Mouse (Mus musculus) c-Kit-positive CD71-positive TER-119-negative erythroid progenitor cells, embryonic 14.5 days (primary cell): Measurements from ENCODE around the gene Rrnad1.

Experiments used
- DNase-seq: peaks from one replicate; pipeline ENCODE4 v3.0.0-alpha.2; 2013; ENCODE audit warnings: low read depth

Rrnad1 gene

DNA sequence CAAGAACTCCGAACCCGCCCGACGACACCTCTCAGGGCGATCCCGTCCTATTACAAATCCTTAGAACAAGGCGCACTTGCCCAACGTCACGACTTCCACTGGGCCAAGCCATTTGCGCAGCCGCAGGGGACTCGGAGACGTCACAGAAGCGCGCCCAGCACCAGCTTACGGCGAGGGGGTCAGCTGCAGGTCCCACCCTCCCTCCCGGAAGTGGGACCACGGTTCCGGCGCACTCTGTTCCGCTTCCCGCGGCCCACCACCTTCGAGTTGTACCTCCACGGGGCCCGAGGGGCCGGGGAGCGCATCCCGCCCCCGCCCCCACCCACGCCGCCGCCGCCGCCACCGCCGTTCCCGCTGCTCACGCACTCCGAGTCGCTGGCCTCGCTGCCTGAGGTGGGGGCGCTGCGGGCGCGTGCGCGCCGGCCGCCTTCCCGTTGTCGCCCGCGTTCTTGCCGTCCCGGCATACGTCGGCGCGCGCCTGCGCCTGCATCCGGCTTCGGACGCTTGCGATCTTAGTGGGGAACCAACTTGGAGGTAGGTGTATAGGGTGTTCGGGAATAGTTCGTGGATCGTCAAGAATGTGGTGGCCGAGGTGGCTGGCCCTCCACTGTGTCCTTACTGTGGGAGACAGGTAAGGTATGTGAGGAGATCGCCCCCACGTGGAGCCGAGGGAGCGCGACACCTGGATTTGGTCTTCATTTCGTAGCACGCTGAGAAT lies at the start of gene Rrnad1, which contains the start of gene Isg20l2:
TSS of gene Rrnad1 (minus strand) at position 640 of the 718 bp plus-strand sequence.
TSS of gene Isg20l2 (plus strand) at position 237 of the 718 bp plus-strand sequence.
- DNase-seq, result peak; percentile 94

DNA sequence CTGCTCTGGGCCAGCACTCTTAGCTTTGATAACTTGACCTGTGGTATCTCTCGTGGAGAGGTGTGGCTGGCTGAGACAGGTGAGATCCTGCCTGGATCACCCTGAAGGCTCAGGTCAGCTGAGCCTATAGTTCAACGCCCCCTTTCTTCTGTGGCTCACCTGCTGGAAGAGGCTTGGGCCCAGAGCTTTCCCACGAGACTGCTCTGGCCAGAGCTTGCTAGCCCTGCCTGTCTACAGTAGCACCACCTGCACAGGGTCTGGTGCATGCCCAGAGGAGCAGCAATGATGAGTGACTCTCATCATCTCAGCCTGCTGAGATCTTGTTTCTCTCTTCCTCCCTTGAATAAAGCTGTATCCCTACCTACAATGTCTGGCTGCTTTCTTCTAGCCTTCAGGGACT lies 49.6 kb upstream of the Rrnad1 start:
- DNase-seq, result no peak

DNA sequence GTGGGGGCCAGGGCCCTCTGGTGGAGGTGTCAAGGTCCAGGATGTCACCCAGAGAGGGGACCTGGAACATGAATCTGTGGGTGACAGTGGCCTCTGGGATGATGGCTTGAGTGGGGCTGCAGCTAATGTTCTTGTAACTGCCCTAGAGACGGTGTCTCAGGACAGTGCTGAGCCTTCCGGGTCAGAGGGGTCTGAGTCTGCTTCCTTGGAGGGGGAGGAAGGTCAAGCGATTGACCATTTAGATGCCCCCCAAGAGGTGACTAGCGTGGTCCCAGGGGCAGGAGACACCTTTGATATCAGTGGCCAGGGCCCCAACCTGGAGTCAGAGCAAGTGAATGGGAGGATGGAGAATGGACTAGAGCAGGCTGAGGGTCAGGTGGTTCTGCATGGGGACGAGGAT lies 49.0 kb upstream of the Rrnad1 start:
- DNase-seq, result no peak

DNA sequence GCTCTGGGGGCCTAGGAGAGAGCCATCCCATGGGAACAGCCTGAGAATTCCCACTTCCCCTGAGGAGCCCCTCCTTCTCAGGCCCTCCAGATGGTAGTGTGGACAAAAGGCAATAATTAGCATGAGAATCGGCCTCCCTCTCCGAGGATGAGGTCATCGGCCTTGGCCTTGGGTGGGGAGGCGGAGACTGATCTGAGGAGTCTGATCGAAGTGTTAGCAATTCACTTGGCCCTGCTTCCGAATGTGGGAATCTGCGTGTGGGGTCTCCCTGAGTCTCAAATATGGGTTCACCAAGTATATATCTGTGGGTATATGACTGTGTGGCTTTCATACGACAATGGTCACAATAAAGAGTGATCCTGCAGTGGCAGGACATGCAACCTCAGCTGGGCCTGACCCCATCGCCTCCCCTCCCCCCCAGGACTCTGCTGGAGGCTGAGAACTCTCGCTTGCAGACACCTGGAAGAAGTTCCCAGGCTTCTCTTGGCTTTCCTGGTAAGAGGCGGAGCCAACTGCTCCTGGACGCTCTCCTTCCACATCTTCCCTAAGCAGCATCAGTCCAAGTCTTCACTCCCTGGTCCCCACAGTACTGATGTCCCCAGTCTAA lies 44.0 kb upstream of the Rrnad1 start:
- no peak for DNase-seq

DNA sequence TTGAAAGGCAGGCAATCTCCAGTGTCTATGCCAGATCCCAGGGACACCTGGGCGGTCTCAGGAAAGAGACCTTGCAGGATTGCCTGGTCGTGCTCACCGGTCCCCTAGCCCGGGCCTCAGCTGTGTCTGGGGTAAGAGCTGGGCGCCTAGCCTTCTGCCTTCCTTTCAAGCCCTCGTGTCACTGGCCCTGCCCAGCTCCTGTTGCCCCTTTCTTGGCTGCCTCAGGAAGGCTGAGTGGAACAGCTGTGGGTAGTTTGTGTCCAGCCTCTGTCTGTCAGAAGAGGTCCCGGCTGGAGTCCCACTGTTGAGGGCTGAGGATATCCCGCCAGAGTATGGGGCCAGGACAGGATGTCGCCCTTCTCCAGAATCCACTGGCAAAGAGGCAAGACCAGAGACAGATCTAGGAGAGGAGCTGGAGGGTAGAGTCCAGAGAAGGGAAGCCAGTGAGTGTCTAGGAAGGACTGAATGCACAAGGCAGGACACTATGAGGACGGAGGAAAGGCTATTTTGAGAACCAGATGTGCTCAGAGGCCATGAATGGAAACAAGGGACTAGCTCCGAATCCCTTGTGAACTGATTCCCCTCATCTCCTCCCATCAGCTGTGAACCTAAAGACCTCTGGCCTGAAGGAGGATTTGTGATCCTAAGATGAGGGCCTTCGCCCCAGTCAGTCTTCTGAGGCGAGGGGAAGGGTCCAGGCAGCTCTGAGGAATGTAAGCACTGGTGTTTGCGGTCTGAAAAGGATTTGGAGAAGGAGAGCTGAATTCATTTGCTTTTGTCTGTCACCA lies 43.3 kb upstream of the Rrnad1 start:
- DNase-seq, result no peak

DNA sequence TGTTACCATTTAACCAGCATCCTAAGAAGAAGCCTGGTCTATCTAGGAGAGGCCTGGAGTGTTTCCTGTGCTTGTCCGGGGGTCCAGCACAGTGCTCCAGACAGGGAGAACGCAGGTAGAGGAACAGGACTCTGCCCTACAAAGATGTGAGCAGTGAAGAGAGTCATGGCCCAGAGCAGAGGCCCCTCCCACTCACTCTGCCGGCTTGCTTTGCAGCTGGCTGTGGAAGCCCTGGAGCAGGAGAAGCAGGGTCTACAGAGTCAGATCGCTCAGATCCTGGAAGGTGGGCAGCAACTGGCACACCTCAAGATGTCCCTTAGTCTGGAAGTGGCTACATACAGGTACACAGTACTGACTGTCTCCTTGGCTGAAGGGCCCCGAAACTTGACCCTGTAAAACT lies 42.3 kb upstream of the Rrnad1 start:
- DNase-seq, result no peak

DNA sequence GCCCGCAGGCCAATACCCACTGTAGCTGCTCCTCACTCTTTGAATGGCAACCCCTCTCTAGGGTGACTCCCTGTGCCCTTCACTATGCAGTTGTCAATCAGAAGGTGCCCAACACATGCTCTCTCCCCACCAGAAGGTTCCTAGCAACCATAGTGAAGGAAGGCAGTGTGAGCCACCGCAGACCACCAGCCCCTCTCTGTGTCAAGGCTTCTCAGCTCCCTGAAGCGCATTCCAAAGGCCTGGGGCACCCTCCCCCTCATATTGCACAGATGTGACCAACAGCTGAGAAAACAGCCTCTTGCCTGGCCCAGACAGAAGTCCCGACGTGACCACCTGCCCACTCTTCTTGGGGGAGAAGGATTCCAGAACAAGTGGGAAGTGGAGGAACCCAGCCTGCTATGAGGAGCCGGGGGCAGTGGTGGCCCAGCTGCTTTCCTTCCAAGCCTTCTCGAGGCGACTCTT lies 41.7 kb upstream of the Rrnad1 start:
- no peak for DNase-seq

DNA sequence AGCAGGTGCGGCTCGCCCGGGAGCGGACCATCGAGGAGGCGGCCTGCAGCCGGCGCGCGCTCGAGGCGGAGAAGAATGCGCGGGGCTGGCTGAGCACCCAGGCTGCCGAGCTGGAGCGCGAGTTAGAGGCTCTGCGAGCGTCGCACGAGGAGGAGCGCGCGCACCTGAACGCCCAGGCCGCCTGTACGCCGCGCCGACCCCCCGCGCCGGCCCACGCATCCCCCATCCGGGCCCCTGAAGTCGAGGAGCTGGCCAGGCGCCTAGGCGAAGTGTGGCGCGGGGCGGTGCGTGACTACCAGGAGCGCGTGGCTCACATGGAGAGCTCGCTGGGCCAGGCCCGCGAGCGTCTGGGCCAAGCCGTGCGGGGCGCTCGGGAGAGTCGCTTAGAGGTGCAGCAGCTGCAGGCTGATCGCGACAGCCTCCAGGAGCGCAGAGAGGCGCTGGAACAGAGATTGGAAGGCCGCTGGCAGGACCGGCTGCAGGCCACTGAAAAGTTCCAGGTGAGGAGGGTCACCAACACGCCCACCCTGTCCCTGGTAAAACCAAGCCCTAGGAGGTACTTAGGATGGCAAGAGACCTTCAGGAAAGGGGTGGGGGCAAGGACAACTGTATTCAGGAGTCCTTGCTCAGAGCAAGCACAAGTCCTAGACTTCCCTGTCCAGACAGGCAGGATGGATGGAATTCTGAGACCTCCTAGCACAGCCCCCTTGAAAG lies 41.1 kb upstream of the Rrnad1 start:
- no peak for DNase-seq

DNA sequence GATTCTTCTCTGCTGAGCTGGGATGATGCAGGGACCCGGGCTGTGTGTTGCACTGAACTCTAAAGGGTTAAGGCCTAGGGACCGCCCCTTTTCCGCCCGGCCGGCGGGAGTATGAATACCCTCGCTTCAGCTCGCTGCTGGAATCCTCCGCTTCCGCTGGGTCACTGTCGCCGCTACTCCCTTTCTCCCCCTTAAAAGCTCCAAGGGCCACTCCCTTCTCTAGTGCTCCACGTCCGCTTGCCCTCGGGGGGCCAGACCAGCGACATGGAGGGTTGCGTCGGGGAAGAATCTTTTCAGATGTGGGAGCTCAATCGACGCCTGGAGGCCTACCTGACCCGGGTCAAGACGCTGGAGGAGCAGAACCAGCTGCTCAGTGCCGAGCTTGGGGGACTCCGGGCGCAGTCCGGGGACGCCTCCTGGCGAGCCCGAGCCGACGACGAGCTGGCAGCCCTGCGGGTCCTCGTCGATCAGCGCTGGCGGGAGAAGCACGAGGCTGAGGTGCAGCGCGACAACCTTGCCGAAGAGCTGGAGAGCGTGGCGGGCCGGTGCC lies 40.5 kb upstream of the Rrnad1 start, which contains the start of gene Nes:
TSS of gene Nes (plus strand) at position 140 of the 550 bp plus-strand sequence.
- no peak for DNase-seq

DNA sequence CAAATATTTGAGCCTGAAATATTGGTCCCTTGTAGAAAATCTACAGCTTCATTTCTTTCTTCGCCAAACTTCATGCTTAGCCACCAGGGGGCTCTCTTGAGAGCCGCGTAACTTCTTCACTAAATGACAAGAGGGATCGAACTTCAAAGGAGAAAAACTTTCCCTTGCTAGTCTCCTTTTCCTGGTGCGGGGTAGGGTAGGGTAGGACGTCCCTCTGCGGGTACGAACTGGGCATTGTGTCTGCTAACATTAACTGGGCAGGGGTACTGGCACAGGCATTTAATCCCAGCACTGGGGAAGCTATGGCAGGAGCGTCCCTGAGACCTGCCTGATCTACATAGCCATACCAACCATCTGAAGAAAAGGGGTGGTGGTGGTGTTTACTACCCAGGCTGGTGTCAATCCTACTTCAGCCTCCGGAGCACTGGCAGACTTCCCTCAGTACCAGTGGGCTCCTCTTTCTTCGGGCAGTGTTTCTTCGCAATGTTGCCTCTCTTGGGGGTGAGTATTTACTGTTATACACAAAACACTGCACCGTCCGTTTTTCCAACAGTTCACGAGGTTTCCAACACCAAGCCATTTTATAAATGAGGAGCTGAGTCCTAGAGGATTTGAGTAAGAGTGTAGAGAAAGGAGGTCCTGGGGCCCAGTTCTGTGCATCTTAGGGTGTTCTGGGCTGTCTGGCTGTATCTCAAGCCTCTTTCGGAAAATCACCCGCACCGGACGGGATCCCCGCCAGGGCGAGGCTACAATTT lies 39.8 kb upstream of the Rrnad1 start:
- peak; percentile 40 for DNase-seq

DNA sequence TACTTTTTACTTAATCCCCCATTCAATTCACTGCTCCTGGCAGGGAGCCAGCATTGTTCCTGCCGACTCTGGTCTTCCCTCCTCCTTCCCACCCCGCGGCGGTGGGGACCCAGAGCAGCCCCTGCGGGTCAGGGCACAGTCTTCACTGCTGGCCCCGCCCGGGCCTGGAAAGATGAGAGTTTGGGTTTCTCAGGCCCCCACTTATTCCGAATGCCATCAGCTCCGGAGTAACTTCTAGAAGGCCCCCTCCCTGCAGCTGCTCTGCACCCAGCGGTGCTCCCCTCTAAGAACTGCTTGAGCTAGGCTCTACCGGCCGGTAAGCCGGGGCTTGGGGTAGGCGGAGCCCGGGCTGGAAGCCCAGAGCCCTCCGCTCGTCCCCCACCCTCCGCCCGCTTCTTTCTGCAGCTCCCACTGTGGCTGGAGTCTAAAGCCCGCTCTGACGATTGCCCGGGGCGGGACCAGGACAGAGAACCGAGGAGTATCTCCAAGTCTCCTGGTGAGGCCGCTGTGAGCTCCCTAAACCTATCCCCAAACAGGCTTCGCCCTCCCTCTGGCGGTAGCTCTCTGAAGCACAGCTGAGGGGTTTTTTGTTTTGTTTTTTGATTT lies 30.2 kb upstream of the Rrnad1 start:
- DNase-seq, result peak; percentile 75

DNA sequence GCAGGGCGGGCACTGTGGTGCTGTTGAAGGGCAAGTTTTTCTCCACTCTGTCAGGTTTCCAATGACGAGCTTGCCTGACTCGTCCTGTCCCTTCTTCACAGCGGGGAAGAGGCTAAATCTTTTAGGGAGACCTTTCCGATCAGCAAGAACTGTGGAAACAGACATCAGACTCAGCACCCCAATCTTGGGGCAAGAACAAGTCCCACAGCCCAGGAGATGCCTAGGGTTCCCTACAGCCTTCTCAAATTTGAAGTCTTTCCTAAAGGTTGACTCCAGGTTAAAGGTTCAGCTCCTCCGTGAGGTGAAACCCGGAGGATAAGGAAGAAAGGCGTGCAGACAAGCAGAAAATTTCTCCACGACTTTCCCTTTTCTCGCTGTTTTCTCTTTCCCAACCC lies 29.7 kb upstream of the Rrnad1 start:
- no peak for DNase-seq

DNA sequence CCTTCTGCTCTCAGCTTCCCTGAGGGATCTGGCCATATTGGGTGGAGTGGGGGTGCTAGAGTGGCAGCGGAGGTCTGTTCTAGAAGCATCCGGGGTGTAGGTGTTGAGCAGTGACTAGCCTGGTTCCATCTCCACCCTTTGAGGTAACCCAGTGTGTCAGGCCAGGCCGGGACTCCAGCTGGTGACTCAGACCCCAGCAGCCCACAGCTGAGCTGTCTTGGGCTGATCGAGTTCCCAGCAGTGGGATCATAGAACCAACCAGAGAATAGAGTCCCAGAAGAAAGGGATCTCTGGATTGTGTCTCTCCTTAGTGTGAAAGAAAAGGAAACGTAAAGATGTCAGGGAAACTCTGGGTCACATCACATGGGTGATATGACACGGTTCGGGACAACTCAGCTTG lies 28.9 kb upstream of the Rrnad1 start:
- no peak for DNase-seq

DNA sequence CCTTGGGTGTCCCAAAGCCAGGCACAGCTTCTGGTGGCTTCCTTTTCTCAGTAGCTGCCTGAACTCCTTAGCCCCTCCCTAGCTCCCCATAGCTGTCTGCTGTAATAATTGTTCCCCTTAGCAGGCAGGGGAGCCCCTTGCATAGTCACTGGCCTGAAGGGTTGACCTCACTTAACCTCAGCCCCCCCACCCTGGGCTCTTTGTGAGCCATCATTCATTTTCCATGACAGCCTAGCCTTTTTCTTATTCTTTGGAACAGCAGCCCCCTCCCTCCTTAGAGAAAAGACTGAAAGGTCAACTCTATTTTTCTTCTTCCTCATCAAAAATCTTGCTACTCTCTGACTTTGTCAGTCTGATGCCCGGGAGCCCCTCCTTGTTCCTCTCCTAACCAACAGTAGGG lies 28.4 kb upstream of the Rrnad1 start:
- DNase-seq, result no peak

DNA sequence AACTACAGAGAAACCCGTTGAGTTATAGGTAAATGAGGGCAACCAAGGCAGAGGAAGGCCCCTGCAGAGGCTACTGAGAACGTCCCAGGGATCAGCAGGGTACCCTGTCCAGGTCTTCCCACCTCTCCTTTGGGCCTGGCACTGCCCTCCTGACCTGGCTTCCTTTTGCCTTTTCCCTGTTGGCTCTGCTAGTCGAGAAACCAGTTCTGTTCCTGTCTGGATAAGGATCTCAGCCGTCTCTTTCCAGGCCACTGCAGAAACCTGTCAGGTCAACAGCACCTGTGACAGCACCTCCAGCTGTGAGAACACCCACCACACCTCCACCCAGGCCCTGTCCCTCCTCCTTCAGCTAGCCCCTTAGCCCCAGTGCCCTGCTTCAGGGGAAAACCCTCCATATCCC lies 28.0 kb upstream of the Rrnad1 start:
- DNase-seq, result no peak

DNA sequence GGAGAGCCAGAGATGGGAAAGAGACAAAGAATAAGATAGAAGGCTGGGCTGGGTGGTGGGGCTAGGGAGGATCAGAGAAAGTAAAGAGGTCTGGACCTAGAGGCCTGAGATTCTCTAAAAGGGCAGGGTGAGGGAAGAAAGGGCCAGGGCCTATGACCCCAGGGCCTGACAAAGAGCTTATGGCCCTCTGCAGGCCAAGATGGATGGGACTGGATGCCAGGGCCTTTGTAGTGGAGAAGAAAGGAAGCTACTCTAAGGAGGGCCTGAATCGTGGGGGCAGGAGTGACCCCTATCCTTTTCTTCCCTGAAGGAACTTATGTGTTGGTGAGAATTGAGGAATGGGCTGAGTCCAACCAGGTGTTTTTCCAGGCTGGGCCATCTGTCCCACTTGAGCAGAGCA lies 27.5 kb upstream of the Rrnad1 start:
- no peak for DNase-seq

DNA sequence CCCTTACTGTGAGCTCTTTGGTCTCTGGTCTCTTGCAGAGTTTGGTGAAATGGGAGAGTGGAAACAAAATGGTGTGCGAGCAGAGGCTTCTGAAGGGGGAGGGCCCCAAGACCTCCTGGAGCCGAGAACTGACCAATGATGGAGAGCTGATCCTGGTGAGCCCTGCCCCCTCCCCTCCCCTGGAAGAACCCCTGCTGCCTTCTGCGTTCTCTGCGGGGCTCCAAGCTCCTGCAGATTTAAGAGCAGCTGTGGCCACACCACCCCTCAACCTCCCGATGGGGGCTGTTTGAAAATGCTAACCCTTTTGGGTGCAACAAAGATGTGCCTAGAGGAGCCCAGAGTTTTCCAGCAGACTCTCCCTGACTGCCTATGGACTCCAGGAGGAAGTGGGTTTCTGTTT lies 21.9 kb upstream of the Rrnad1 start:
- DNase-seq, result no peak

DNA sequence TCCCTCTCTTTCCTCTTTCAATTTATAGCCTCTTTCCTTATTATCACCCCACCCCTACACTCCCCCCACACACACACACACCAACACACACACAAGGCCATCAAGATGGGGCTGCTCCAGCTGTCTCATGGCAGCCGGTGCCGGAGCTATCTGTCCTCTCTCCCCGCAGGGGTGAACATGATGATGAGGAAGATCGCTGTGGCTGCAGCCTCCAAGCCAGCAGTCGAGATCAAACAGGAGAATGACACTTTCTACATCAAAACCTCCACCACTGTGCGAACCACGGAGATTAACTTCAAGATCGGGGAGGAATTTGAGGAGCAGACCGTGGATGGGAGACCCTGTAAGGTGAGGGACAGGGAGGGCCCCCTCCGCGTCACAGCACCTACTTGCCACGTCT lies 21.4 kb upstream of the Rrnad1 start:
- no peak for DNase-seq

DNA sequence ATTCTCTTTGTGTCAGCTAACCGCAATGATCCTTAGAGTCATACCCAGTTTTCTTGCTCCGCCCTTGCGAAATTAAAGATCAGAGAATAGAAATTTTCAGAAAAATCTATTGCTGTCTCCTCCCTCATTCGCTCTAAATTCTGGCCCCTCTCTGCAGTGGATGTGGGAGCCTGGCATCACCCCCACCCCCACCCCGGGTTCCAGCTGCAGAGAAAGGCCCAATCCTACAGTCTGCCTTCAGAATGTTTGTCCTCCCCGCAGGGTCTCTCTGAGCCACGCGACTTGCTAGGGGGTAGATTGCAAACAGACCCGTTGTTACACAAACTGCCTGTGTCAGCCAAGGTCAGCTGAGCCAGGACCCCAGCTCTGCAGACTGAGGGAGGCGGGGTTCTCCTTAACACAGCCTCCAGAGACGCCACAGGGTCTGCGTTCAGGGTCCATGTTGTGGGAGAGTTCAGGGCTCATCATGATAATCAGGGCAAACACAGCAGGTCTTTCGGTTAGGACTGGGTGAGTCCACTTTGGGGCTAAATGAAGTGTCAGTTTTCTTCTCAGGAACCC lies 19.5 kb upstream of the Rrnad1 start:
- DNase-seq, result no peak

DNA sequence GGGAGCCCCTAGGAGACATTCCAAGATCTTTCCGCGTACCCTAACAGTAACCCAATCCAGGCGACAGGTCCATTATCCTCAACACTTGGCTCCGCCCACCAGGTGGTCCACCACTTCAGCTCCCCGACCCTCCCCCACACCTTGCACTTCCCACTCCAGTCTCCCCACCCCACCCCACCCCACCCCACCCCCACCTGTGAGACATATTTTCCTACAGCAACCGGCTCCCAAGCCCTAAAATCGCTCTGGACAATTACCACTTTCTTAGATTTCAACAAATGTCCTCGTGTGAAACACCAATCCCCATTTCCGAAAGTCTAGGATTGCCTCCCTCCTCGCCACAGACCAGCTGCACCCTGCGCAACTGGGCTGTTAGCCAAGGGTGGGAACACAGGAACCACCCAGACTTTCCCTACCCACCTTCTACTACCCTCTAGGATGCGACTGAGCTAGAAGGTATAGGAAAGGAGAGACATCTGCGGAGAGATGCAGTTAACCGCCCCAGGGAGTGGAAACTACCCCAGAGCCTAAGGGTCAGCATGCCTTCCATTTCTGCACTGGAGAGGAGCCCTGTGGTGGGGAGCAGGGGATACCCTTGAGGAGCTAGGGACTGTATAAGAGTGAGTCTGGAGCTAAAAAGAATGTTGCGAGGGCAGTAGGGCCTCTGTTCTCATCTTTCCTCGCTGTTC lies 18.9 kb upstream of the Rrnad1 start:
- no peak for DNase-seq
